Comparison of ENCODE assay signal across 9 mouse cellular contexts in genomic region chr8:11363340-11364126, GRCm38 (mm10). TPM values are rescaled to one million over a fixed set of nuclear protein-coding genes. Genes with fewer than 3 reads are reported as not detected.
DNase-seq lines count a peak whose midpoint lies in the region; ATAC-seq and TF ChIP-seq lines count a peak whose summit lies in the region.
"Had no signal": no experiment of that assay in that cellular context is flagged by ENCODE, and none has a peak within 500 bp of the region (broad histone marks: within the 10 kb centered on the region; RNA-seq: fewer than 3 reads in every experiment).

No protein-coding gene starts in this region.

- peak overlapping the region; percentile 64; the same call in 1 of the 2 replicates for H3K27ac ChIP-seq in hindbrain, embryonic 12.5 days
- H3K27ac ChIP-seq in hindbrain, embryonic 16.5 days (ENCODE audit: low read depth, low read length) = no peak overlapping the region
- H3K27ac ChIP-seq in heart, postnatal 0 days (ENCODE audit: low read depth) = peak overlapping the region; percentile 67

- no peaks in the 10 kb centered on the region for H3K27me3 ChIP-seq in hindbrain, embryonic 12.5 days
- H3K27me3 ChIP-seq in hindbrain, embryonic 16.5 days (replicated peaks; ENCODE audit: control insufficient read depth, insufficient read depth, low read length) = no peaks in the 10 kb centered on the region
- H3K27me3 ChIP-seq in heart, postnatal 0 days (ENCODE audit: control insufficient read depth, insufficient read depth, low read length) = no peaks in the 10 kb centered on the region

- WGBS in hindbrain, embryonic 12.5 days = 45% methylated on average over 13 of the region's 13 CpGs
- WGBS in hindbrain, embryonic 16.5 days = 61% methylated on average over 13 of the region's 13 CpGs
- whole genome bisulfite sequencing in heart, postnatal 0 days = 49% methylated on average over 13 of the region's 13 CpGs

- no peak for TF ChIP-seq EP300 in heart, postnatal 0 days (IDR thresholded peaks at IDR 0.05; ENCODE audit: low read depth)

- no peak for TF ChIP-seq CTCF in brain, embryonic 14.5 days (IDR thresholded peaks at IDR 0.05; ENCODE audit: borderline replicate concordance, extremely low read depth, insufficient read depth, insufficient read length)
- no peak for TF ChIP-seq CTCF in heart, postnatal 0 days (IDR thresholded peaks at IDR 0.05; ENCODE audit: low read depth)

- no peak overlapping the region for H3K4me2 ChIP-seq in hindbrain, embryonic 12.5 days (replicated peaks)
- no peak overlapping the region for H3K4me2 ChIP-seq in hindbrain, embryonic 16.5 days (ENCODE audit: low read length)
- no peak overlapping the region for H3K4me2 ChIP-seq in heart, postnatal 0 days (ENCODE audit: low read depth, low read length)

- no peaks in the 10 kb centered on the region for H3K36me3 ChIP-seq in hindbrain, embryonic 12.5 days
- no peaks in the 10 kb centered on the region for H3K36me3 ChIP-seq in hindbrain, embryonic 16.5 days (ENCODE audit: control insufficient read depth, insufficient read depth, low read length)
- peaks cover 1% of the 10 kb centered on the region; the same call in 1 of the 2 replicates for H3K36me3 ChIP-seq in heart, postnatal 0 days (replicated peaks; ENCODE audit: control insufficient read depth, insufficient read depth, low read length)

- no peak for ATAC-seq in hindbrain, embryonic 12.5 days (ENCODE audit: low FRiP score)
- no peak for ATAC-seq in hindbrain, embryonic 16.5 days
- ATAC-seq in heart, postnatal 0 days (ENCODE audit: insufficient read depth, low read depth) = no peak
- no peak for ATAC-seq in frontal cortex, adult (ENCODE audit: low TSS enrichment)

- H3K9ac ChIP-seq in hindbrain, embryonic 12.5 days = no peak overlapping the region
- H3K9ac ChIP-seq in hindbrain, embryonic 16.5 days (ENCODE audit: low read depth, low read length) = no peak overlapping the region
- H3K9ac ChIP-seq in heart, postnatal 0 days (replicated peaks; ENCODE audit: low read depth, low read length) = no peak overlapping the region

- DNase-seq in adrenal gland, adult 2 months = peak; percentile 80
- no peak for DNase-seq in adrenal gland, postnatal 4 days (ENCODE audit: low spot score in 2 of 2)
- DNase-seq in brain, embryonic 14.5 days (ENCODE audit: low read depth) = peak; percentile 25
- DNase-seq in heart, postnatal 0 days (ENCODE audit: low spot score) = no peak
- no peak for DNase-seq in cerebellum, postnatal 36 days

- TF ChIP-seq POLR2A in brain, embryonic 14.5 days (IDR thresholded peaks at IDR 0.05; ENCODE audit: borderline replicate concordance, extremely low read depth, insufficient read depth, insufficient read length, poor library complexity, severe bottlenecking) = no peak

- peaks cover 42% of the 10 kb centered on the region for H3K4me1 ChIP-seq in hindbrain, embryonic 12.5 days
- H3K4me1 ChIP-seq in hindbrain, embryonic 16.5 days (ENCODE audit: control insufficient read depth, insufficient read depth, low read depth, low read length) = peaks cover 14% of the 10 kb centered on the region
- H3K4me1 ChIP-seq in heart, postnatal 0 days (ENCODE audit: control insufficient read depth, insufficient read depth) = peaks cover 50% of the 10 kb centered on the region

- H3K4me3 ChIP-seq in hindbrain, embryonic 12.5 days = no peak overlapping the region
- no peak overlapping the region for H3K4me3 ChIP-seq in hindbrain, embryonic 16.5 days (ENCODE audit: low read length)
- no peak overlapping the region for H3K4me3 ChIP-seq in heart, postnatal 0 days (ENCODE audit: low read depth, low read length)

- H3K9me3 ChIP-seq in hindbrain, embryonic 12.5 days (replicated peaks) = no peaks in the 10 kb centered on the region
- no peaks in the 10 kb centered on the region for H3K9me3 ChIP-seq in hindbrain, embryonic 16.5 days (ENCODE audit: control insufficient read depth, low read length)
- no peaks in the 10 kb centered on the region for H3K9me3 ChIP-seq in heart, postnatal 0 days (replicated peaks; ENCODE audit: control insufficient read depth, low read length)

RNA-seq across cellular contexts. Expression of gene Col4a1, which starts 50.9 kb away (rescaled TPM):
- total RNA-seq in adrenal gland, adult 2 months (2021) = 100 to 1,000 TPM; 260 to 455 TPM
- 293 and 303 TPM in 2 replicates for polyA plus RNA-seq in adrenal gland, adult 2 months (2012; rRNA removed)
- 100 to 1,000 TPM; 580 to 619 TPM for total RNA-seq in adrenal gland, postnatal 4 days (2021)
- 157 TPM in 2 replicates for polyA plus RNA-seq in hindbrain, embryonic 12.5 days (2016; fragmentation: Nextera tagmentation; extraction: Ambion mirVana)
- 68.6 and 105 TPM in 2 replicates for polyA plus RNA-seq in hindbrain, embryonic 16.5 days (2015; fragmentation: Nextera tagmentation; extraction: Ambion mirVana)
- 117 and 191 TPM in 2 replicates for polyA plus RNA-seq in brain, embryonic 14.5 days (2012; rRNA removed)
- 921 and 1,061 TPM in 2 replicates for total RNA-seq in heart, postnatal 0 days (2014; rRNA removed; ENCODE audit: low replicate concordance)
- 163 and 191 TPM in 2 replicates for polyA plus RNA-seq in heart, postnatal 0 days (2015; fragmentation: Nextera tagmentation; extraction: Ambion mirVana)
- total RNA-seq: MEL had no signal

RNA-seq across cellular contexts. Expression of gene Col4a2, which starts 50.9 kb away (rescaled TPM):
- total RNA-seq in adrenal gland, adult 2 months (2021) = 100 to 1,000 TPM; 127 to 193 TPM
- 114 and 115 TPM in 2 replicates for polyA plus RNA-seq in adrenal gland, adult 2 months (2012; rRNA removed)
- total RNA-seq in adrenal gland, postnatal 4 days (2021) = 100 to 1,000 TPM; 299 to 331 TPM
- 74.6 and 82.2 TPM in 2 replicates for polyA plus RNA-seq in hindbrain, embryonic 12.5 days (2016; fragmentation: Nextera tagmentation; extraction: Ambion mirVana)
- 28.9 and 42.5 TPM in 2 replicates for polyA plus RNA-seq in hindbrain, embryonic 16.5 days (2015; fragmentation: Nextera tagmentation; extraction: Ambion mirVana)
- polyA plus RNA-seq in brain, embryonic 14.5 days (2012; rRNA removed) = 38.2 and 77.1 TPM in 2 replicates
- total RNA-seq in heart, postnatal 0 days (2014; rRNA removed; ENCODE audit: low replicate concordance) = 315 and 329 TPM in 2 replicates
- 87.7 and 98.5 TPM in 2 replicates for polyA plus RNA-seq in heart, postnatal 0 days (2015; fragmentation: Nextera tagmentation; extraction: Ambion mirVana)

Comparison
In these comparisons a context has a peak if more than half of its experiments do, and no peak if none do; other contexts are left out.
1. DNase-seq: peak in adrenal gland, adult 2 months (single experiment) and brain, embryonic 14.5 days (single experiment); none in adrenal gland, postnatal 4 days (0 of 2), heart, postnatal 0 days (single experiment) and cerebellum, postnatal 36 days (0 of 2).